Mouse (Mus musculus) G1E (cell line): ENCODE measurements at regions not wholly inside any gene's neighbourhood (a gene's known extent, or its start where the extent isn't known, plus 50 kb on each side); places are given as distances from the start of the nearest gene placed in this dataset.

Experiments
- CTCF ChIP-seq: IDR thresholded peaks from 2 replicates; pipeline ENCODE4 v1.5.1; 2012; ENCODE audit warnings: low read depth, low read length, inconsistent platforms, mixed read lengths
- GATA1 ChIP-seq: IDR thresholded peaks from 2 replicates; pipeline ENCODE4 v1.6.1; 2012; ENCODE audit warnings: borderline replicate concordance, low read length, inconsistent platforms, mixed read lengths
- POLR2AphosphoS5 ChIP-seq: IDR thresholded peaks from 2 replicates; pipeline ENCODE4 v1.6.1; 2012; ENCODE audit warnings: low read depth, low read length, inconsistent platforms; ENCODE audit not compliant: insufficient replicate concordance
- TAL1 ChIP-seq: conservative IDR thresholded peaks from 2 replicates; pipeline ENCODE4 v1.6.1; 2012; ENCODE audit warnings: low read depth, low read length, inconsistent platforms, mixed read lengths

- no peak for TF ChIP-seq CTCF
- TF ChIP-seq GATA1 = no peak
- TF ChIP-seq TAL1 = no peak
- no peak for TF ChIP-seq POLR2AphosphoS5
Observed at GRCm38 (mm10) chr4:124385106-124386055, 225.2 kb downstream of the 3100002H09Rik start.
